Comparison of ENCODE assay signal across 16 mouse cellular contexts in genomic region chr2:75412735-75413134, GRCm38 (mm10).
"Had no signal": no experiment of that assay in that cellular context is flagged by ENCODE, and none has a peak within 500 bp of the region (broad histone marks: within the 10 kb centered on the region; RNA-seq: fewer than 3 reads in every experiment).

No protein-coding gene starts in this region.

- H3K27me3 ChIP-seq: megakaryocyte, embryonic 14.5 days; midbrain, embryonic 12.5 days; neural tube, embryonic 12.5 days had no signal

- H3K27ac ChIP-seq: liver, embryonic 14.5 days; macrophage; midbrain, embryonic 12.5 days; neural tube, embryonic 12.5 days had no signal

- H3K4me1 ChIP-seq: megakaryocyte, embryonic 14.5 days; neural tube, embryonic 12.5 days had no signal

- DNase-seq: lung, adult 18-20 months; lung, embryonic 14.5 days; lung, postnatal 14 days; lung, postnatal 36 days; right cerebral cortex, postnatal 25 days; right cerebral cortex, postnatal 4 days; spleen, adult 18-20 months; thymus, adult 18-20 months; thymus, postnatal 25 days; thymus, postnatal 4 days had no signal

- H3K36me3 ChIP-seq: midbrain, embryonic 12.5 days; neural tube, embryonic 12.5 days had no signal

- H3K4me2 ChIP-seq: lung, embryonic 14.5 days; midbrain, embryonic 12.5 days; neural tube, embryonic 12.5 days had no signal

- H3K9ac ChIP-seq: liver, embryonic 14.5 days; lung, embryonic 14.5 days; midbrain, embryonic 12.5 days; neural tube, embryonic 12.5 days had no signal

- ATAC-seq: midbrain, embryonic 16.5 days had no signal

- H3K4me3 ChIP-seq: megakaryocyte, embryonic 14.5 days; midbrain, embryonic 12.5 days; neural tube, embryonic 12.5 days had no signal

- H3K9me3 ChIP-seq: megakaryocyte, embryonic 14.5 days; midbrain, embryonic 12.5 days; neural tube, embryonic 12.5 days had no signal
